Mouse (Mus musculus) c-Kit-positive CD71-positive TER-119-negative erythroid progenitor cells, embryonic 14.5 days (primary cell): ENCODE measurements around the gene Gsta2.
"Not testable (repeated sequence)": the region's sequence is repeated elsewhere in the genome, so short reads cannot be mapped to it uniquely, and the experiment has no call there.

ENCODE experiments used
- DNase-seq: peaks from one replicate; pipeline ENCODE4 v3.0.0-alpha.2; 2013; ENCODE audit warnings: low read depth

Gene Gsta2

DNA sequence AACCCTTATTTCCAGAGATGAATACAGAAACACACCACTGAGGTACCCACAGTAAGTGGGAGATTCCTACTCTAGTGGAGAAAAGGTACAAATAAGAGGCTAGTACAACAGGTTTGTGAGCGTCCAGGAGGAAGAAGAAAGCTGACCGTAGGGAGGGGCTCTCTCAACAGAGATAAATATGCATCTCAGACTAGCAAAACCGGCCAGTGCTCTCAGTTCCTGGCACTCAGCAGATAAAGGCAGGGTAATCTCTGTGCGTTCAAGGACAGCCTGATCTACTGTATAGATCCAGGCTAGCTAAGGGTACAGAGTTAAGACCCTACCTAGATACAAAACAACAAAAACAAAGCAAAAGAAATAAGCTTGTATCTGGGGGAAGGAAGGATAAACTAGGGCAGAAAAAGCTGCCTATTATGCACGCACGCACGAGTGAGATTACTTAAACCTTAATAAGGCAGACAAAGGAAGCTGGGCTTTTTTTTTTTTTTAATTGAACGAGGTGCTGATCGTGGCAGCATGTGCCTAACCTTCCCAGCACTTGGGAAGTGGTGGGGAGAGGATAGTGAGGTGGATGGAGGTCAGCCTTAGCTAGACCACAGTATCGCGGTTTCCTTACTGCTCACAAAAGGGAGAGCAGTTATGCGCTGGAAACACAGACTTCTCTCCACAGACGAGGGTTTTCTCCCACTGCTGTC is 10.4 kb upstream of the Gsta2 start:
- DNase-seq = no peak

DNA sequence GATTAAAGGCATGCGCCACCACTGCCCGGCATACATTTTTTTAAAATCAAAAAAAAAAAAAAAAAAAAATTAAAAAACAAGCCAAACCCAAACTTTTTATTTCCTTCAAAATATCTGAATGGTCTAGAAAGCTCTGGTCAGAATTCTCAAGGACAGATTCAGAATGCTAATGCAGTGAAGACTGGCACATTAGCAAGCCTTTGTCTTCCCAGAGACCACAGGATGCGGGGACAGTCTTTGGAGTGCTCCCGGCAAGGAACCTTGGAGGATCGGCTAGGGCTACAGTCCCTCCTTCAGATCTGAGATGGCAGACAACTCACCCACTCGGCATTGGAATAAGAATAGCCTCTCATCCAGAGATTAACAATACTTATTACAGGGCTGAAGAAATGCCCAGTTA is 9.1 kb upstream of the Gsta2 start:
- DNase-seq = no peak

DNA sequence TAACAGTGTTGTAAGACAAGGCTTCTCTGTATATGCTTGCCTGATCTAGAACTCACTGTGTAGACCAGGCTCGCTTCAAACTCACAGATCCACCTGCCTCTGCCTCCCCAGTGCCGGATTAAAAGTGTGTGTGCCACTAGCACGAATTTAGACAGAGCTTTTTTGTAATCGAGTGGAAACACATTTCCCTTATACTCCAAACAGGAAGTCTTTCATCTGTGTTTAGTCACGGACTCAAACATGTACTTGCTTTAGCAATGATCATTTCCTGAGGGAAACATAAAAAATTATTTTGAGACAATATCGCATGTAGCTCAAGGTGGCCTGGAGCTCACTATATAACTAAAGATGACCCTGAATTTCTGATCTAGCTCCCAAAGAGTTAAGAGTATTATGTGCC is 7.8 kb upstream of the Gsta2 start:
- DNase-seq = no peak

DNA sequence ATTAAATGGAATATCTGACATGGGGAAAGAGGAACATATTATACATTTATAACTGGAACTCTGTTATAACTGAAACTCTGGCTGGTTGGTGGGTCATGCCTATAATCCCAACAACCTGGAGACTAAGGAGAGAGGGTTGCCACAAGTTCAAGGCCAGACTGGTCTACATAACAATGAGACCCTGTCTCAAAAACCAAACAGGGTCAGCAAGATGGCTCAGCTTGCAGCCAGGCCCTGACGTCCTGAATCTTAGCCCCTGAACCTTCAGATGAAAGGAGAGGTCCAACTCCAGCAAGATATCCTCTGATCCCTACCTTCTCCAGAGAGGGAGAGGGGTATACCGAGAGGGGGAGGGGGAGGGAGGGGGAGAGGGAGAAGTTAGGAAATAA is 4.9 kb upstream of the Gsta2 start:
- DNase-seq = no peak

DNA sequence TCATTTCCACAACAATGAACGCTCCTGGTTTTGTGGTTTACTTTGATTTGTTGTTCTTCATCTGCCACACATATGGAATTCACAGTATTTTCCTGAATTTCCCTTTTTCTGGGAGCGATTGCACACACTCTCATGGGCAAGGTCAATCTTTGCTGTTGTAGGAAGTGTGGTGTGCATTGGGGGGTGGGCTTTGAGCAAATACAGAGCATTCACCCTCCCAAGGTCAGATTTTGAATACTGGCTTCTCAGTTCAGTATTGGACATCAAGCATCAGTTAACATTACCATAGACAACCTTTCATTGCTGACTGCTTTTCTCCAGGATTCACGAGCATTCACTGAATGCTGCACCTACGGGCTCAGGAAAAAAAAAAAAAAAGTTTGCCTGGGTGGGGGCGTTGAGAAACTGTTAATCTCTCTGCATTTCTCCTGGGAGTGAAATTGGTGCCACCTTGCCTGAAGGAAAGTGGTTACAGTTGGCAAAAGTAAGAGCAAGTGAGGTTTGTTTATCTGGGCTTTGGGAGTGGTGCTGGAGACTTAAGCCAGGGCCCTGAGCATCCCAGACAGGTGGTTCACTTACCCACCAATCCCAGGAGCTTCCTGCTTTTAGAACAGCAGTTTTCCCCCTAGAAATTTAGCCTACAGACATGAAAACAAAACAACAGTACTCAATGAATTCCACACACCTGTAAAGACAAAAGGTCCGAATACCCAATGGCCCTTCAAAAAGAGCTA is 4.3 kb upstream of the Gsta2 start:
- DNase-seq = no peak

DNA sequence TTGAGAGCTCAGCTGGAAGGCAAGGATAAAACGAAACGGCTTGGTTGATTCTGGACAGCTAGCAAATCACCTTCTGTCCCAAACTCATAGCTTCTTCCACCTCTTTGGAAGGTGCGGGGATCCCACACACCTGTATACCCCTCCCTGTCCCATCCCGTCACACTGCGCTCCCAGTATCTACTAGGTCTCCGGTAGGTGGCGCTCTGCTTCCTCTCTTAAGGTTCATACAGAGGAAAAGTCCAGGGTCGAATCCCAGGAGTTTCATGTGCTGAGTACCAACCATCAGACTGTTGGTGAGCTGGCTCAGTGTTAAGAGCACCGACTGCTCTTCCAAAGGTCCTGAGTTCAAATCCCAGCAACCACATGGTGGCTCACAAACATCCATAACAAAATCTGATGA is 2.5 kb upstream of the Gsta2 start:
- peak; percentile 36 for DNase-seq

DNA sequence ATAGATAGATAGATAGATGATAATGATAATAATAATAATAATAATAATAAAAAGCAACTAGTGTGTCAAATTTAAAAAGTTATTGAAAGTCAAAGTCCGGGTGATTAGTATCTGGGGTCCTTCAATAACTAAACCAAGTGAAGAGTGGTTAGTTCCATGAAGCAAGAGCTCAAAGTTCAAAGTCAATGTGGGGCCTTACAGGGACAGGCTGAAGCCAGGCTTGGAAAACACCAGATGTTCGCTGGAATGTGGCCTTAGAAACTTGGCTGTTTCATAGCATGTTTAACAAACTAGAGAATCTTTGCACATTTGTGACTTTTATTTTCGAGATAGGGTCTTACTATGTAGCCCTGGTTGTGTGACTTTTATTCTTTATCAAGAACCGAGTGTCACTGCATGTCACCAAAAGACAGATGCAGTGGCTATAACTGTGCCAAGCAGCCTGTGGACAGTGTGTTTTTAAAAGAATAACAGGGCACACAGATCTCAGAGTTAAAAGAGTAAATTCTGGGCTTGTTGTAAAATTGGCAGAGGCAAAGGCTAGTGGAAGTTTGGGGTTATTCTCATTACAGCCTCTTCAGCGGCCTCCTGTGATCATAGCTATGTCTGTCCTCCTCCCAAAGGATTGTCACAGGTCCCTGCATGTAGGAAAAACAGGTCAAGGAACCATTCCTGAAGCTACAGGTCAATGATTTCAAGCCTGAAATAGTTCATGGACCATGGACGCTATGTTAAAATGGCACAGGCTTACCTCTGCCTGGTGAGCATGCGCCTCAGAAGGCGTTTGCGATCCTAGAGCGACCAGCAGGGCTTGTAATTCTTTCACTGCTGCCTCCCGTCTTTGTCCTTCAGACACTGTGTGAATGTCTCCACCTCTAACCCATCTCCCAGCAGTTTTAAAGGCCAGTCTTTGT is 666 bp downstream of the Gsta2 start:
- DNase-seq = no peak

DNA sequence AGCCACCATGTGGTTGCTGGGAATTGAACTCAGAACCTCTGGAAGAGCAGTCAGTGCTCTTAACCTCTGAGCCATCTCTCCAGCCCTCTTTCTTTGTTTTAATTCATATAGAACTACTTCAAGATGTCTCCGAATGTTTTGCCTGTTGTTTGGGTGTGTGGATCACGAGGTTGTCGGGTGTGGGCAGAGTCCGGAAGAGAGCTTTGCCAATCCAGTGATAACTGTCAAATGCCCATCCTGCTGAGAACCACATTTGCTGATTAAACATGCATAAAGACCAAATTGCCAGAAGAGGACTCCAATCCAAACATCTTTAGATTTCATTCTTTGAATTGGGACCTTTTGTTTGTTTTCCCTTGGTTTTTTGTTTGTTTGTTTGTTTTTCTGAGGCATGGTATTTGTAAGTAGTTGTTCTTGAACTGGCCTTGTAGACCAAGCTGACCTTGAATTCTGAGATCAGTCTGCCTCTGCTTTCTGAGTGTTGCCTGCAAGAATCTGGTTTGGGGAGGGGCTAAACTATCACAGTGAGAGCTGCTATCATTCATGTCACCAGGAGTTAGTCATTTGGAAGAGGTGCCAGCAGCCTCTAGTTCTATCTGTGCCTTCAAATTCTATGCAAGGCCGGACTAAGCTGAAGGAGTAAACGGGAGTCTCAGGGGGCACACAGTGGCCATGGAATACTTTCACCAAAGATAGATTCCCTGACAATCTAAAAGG is 3.9 kb downstream of the Gsta2 start:
- no peak for DNase-seq

DNA sequence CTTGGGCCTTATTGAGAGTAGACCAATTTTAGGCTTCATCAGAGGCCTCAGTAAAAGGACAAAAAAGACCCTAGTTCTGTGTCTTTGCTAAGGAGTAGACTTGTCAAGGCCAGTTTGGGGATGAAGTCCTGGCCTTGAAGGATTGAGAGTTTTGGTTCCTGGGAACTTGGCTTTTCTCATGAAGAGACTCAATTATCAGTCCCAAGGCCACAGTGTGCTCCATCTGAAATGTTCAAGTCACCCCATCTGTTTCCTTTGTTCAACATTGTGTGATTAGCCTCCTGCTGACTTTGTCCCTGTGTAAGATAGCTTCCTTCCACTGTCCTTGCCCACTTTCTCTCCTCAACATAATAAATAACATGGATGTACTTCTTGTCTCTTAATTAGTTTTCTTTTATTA is 5.6 kb downstream of the Gsta2 start:
- DNase-seq = not testable (repeated sequence)

DNA sequence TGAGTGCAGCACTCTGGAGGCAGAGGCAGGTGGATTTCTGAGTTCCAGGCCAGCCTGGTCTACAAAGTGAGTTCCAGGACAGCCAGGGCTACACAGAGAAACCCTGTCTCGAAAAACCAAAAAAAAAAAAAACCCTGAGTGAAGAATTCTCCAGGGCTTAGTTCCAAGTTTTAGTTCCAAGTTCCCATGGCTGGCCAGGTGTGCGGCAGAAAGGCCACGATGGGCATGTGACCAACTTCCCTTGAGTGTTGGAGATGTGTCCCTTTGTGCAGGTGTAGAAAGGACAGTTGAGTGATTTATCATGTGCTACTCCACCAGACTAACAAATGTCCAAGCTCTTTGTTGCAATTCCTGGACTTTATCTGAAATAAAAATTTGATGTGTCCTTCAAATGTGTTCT is 6.4 kb downstream of the Gsta2 start:
- DNase-seq = not testable (repeated sequence)

DNA sequence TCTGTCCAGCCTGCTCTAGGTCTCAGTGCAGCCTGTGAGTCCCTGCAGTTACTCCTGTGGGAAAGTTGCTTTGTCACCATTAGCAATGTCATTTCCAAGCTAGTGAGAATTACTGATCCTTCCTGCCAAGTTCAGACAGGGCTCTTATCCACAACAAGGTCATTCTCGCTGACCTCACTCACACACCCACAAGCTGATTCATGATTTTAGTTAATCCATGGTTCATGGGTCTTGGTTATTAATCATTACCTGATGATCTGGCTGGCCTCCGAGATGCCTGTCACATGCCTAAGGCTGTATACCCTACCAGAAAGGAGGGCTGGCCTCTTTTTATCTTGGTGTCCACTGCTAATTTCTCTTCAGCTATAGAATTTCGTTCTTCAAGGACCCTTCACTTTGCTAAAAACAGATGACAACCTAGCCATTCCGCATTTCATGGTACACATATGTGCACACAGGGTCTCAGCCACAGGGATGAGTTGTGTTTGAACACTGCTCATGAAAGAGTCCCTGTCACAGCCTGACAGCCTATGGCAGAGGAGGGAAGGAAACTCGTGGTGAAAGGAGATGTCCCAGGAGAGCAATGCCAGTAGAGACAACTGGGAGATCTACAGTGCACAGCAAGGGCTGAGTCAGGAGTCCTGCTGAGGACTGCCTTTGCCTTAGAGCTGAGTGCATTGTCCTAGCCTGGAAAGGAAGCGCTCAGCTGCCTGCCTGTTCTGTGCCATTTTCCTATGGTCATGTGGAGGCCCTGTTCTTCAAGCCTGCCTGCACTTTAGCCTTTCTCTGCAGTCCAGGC is 7.2 kb downstream of the Gsta2 start:
- not testable (repeated sequence) for DNase-seq

DNA sequence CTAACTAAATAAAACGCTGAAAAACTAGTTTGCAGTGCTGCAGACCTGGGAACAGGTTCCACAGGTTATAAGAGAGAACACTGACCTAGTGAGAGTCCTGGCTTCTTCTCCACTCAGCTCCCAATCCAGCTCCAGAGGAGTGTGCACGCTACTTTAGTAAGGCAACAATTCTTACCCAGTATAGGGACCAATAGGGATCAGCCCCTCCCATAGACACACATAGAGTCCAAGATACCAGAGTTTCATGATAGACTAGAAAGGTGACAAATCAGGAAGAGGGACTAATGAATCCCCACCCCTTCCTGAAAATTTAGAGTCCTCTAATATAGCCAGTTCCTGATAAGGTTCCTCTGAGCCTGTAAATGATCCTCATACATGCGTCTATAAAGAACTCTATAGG is 8.6 kb downstream of the Gsta2 start:
- DNase-seq = no peak

DNA sequence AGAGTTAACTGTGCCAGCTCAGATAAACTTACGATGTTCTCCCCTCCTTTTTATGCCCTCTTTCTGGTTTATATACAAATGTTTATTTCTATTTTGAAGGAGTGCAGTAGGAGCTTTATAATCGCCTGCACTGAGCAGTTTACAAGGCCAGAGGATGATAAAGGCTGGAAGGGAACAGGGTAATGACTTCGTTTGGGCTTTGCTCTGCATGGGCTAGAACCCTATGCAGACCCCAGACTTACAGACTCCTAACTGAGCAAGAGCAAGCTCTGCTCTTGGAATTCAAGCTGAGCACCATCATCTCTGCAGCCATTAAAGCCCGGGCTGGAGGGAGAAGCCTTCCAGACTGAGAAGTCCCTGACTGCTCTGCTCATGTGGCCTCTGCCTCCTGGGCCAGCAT is 10.4 kb downstream of the Gsta2 start:
- DNase-seq = not testable (repeated sequence)

DNA sequence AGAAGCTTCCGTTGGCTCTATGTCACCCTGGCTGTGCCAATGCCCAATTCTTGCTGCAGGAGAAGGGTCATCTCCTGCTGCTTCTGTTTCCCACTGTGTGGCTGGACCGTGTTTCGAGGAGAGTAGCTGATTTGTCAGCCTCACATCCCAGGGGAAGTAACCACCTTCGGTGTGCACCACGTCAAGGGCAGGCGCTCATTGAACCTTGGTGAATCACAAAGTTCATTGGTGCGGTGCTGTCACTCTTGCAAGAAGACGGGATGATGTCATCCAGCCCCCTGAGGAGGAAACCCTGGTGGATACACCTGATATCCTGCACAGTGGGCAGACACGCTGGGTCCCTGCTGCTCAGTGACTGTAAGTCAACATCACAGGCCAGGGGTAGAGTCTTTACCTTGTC is 12.5 kb downstream of the Gsta2 start:
- not testable (repeated sequence) for DNase-seq

DNA sequence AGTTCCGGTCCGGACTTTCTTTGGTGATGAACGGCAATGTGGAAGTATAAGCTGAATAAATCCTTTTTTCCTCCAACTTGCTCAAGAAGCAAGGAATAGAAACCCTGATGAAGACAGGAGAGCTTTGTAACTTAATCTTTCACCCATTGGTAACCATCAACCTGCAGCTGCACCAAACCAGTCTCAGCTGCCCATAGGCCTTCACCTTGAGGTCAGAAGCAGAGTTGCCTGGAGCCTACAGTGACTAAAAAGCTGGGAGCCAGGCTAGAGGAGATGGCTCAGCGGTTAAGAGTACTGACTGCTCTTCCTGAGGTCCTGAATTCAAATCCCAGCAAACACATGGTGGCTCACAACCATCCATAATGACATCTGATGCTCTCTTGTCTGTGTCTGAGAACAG is 13.1 kb downstream of the Gsta2 start:
- DNase-seq = not testable (repeated sequence)

DNA sequence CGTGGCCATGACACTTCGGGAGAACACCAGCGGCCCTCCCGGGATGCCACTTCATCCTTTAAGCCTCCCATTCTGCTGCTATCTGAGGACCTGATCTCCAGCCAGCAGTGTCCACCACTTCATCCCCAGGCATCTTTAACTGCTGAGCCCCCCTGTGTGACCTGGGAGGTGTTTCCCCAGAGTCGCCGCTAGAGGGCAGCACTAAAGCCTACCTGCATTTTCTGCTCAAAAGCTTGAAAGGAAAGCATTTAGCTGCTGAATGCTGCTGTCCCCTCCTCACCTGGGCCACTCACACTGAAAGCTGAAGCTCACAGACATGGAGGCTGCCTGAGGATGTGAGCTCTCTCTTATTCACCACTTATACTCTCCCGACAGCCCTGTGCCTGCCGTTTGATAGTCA is 15.3 kb downstream of the Gsta2 start:
- peak; percentile 10 for DNase-seq

DNA sequence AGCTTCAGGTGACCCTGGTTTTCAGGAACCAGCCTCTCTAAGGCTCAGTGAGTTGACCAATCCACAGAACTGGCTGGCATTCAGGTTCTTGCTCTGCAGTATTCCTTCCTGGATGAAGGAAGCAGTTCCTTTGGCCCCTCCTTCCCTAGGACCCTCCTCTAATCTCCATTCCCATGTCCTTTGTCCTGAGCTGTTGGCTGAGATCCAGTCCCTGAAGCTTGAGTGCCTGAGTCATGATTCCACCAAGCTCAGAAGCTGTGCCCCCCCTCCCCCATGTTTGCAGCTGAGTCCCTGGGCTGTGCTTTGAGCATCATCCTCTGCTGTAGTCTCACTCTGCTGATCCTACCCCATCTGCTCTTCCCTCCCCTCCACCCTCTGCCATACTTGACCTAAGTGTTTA is 18.5 kb downstream of the Gsta2 start:
- DNase-seq = not testable (repeated sequence)

DNA sequence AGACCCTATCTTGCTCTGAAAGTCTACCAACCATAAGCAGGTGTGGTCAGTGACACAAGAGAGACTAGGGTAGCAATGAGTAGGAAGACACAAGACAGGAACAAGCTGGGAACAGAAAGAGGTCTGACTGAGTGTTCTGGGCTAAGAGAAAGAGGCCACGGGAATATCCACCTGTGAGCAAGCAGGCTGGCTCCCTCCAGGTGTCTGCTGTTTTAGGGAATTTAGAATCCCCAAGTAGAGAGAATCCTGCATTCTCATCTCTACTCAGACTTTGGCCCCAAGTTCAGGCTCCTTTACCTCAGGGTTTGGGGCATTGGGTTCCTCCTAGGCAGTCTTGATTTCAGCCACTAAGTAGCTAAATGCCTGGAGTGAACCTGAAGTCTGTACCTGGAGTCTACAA is 28.3 kb downstream of the Gsta2 start, which contains the start of gene Omt2b:
Gene Omt2b, plus strand, starts transcription at position 301 of the 400 bp plus-strand sequence.
- DNase-seq = not testable (repeated sequence)

DNA sequence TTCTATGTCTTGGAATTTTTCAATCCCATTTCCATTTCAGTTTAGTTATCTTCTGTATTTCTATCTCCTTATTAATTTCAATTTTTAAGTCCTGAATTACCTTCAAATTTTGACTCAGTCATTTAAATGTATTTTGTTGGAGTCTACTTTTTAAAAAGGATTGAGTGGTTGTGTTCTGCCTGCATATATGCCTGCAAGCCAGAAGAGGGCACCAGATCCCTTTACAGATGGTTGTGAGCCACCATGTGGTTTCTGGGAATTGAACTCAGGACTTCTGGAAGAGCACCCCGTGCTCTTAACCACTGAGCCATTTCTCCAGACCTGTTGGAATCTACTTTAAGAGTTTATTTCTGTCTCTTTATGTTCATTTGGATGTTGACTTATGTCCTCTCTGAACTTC is 36.1 kb downstream of the Gsta2 start:
- DNase-seq = no peak

DNA sequence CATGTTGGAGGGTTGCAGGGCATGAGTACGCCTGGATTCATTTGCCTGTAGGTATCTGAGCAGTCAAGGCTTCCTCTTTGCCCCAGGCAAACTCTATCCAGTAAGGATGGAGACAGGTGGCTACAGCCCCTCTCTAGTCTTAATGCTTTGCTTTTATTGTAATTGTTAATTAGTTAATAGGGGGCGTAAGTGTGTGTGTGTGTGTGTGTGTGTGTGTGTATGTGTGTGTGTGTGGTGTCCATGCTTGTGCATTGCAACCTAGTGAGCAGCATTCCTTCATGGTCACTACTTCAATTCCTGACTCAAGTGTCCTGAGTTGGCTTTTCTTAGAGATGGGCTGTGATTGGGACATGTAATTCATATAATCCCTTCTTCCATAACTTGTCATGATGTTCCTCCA is 40.9 kb downstream of the Gsta2 start, which contains the start of gene Omt2a:
Gene Omt2a, minus strand, starts transcription at position 101 of the 400 bp plus-strand sequence.
- DNase-seq = no peak

DNA sequence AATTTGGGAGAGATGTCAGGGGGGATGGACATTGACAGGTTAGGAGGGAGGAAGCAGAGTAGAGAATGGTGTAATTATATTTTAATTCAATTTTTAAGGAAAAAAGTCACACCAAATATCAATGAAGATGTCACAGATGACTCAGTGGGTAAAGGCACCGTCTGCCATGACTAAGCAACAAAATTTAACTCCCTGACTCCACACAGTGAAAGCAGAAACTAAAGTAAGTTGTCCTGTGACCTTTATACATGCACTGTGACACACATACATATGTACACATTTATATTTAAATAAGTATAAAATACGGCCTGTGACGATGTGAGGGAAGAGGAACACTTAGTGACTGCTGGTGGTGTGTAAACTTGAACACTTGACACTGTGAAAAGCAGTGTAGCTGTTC is 47.5 kb downstream of the Gsta2 start:
- not testable (repeated sequence) for DNase-seq
